Mouse (Mus musculus) heart, embryonic 12.5 days (tissue): ENCODE data around the gene Cdc42se1. TPM values are rescaled to one million over a fixed set of nuclear protein-coding genes. Genes with fewer than 3 reads are reported as not detected.

Source experiments
- ATAC-seq: fragments of 200-750 bp; cut with Nextera tagmentation; 2 replicates; pipeline ENCODE4 v1.8.0; 2017; ENCODE audit warnings: moderate TSS enrichment, moderate library complexity; ENCODE audit not compliant: insufficient number of reproducible peaks, low FRiP score
- H3K27ac ChIP-seq: fragments of 300-500 bp; sonication (generic); 2 replicates; pipeline ENCODE4 v1.5.1; 2016; ENCODE audit warnings: mild to moderate bottlenecking, moderate library complexity; ENCODE audit not compliant: poor library complexity, severe bottlenecking
- H3K27me3 ChIP-seq: fragments of 300-500 bp; sonication (generic); replicated peaks from 2 replicates; pipeline ENCODE4 v1.6.1; 2016; ENCODE audit warnings: mild to moderate bottlenecking, moderate library complexity
- H3K36me3 ChIP-seq: fragments of 300-500 bp; sonication (generic); 2 replicates; pipeline ENCODE4 v1.6.1; 2016; ENCODE audit warnings: mild to moderate bottlenecking, moderate library complexity
- H3K4me1 ChIP-seq: fragments of 300-500 bp; sonication (generic); replicated peaks from 2 replicates; pipeline ENCODE4 v1.6.1; 2016; ENCODE audit warnings: mild to moderate bottlenecking
- H3K4me2 ChIP-seq: fragments of 300-500 bp; sonication (generic); 2 replicates; pipeline ENCODE4 v1.6.1; 2016; ENCODE audit warnings: mild to moderate bottlenecking, moderate library complexity
- H3K4me3 ChIP-seq: fragments of 300-500 bp; sonication (generic); 2 replicates; pipeline ENCODE4 v1.5.1; 2016; ENCODE audit warnings: mild to moderate bottlenecking
- H3K9ac ChIP-seq: fragments of 300-500 bp; sonication (generic); 2 replicates; pipeline ENCODE4 v1.6.1; 2016; ENCODE audit warnings: mild to moderate bottlenecking, moderate library complexity
- H3K9me3 ChIP-seq: fragments of 300-500 bp; sonication (generic); replicated peaks from 2 replicates; pipeline ENCODE4 v1.6.1; 2016; ENCODE audit warnings: mild to moderate bottlenecking, moderate library complexity
- WGBS: fragments of 180-500 bp; shearing (Covaris S2); methylation state at CpG from one replicate; pipeline ENCODE4 v1.1.7; 2016; 5-methylcytosine and 5-hydroxymethylcytosine counted together
- polyA plus RNA-seq: library from polyadenylated mRNA; unstranded; fragments of >200 nt; fragmentation: Nextera tagmentation; extraction: Ambion mirVana; gene quantifications from 2 replicates; pipeline ENCODE4 v1.2.1, GENCODE M21; 2016

Gene Cdc42se1
- polyA plus RNA-seq, 1 experiment from 2014 or later: 62.1 TPM

GRCm38 (mm10) chr3:95256931-95257330 lies 28.4 kb downstream of the Cdc42se1 start:
- WGBS: 80% methylated on average over 5 of the region's 5 CpGs
- no peaks in the 10 kb centered on the region for H3K9me3 ChIP-seq

GRCm38 (mm10) chr3:95261975-95262374 lies 33.4 kb downstream of the Cdc42se1 start:
- peaks cover 81% of the 10 kb centered on the region for H3K36me3 ChIP-seq
- WGBS: 88% methylated on average over 4 of the region's 4 CpGs
- no peak overlapping the region for H3K9ac ChIP-seq
- no peak overlapping the region for H3K4me3 ChIP-seq
- H3K4me1 ChIP-seq: peaks cover 8% of the 10 kb centered on the region; the same call in 1 of the 2 replicates
- H3K9me3 ChIP-seq: peaks cover 2% of the 10 kb centered on the region; the same call in 1 of the 2 replicates
- ATAC-seq: no peak
- H3K4me2 ChIP-seq: no peak overlapping the region
- H3K27ac ChIP-seq: no peak overlapping the region
- no peaks in the 10 kb centered on the region for H3K27me3 ChIP-seq

More at GRCm38 (mm10) chr3:95256931-95257330, 28.4 kb downstream of the Cdc42se1 start:
- Histone ChIP-seq H3K4me2 (no peak overlapping the region), H3K4me3 (no peak overlapping the region), H3K27me3 (no peaks in the 10 kb centered on the region), H3K4me1 (no peaks in the 10 kb centered on the region), H3K27ac (no peak overlapping the region), H3K36me3 (peaks cover 92% of the 10 kb centered on the region), H3K9ac (no peak overlapping the region)
- no peak for ATAC-seq

- H3K9ac ChIP-seq: no peak overlapping the region
- no peak overlapping the region for H3K27ac ChIP-seq
- ATAC-seq: 0 out of 2 replicates have a peak, but pooled peaks have one; percentile 36
- peaks cover 82% of the 10 kb centered on the region for H3K36me3 ChIP-seq
- 46% methylated on average over 11 of the region's 11 CpGs for WGBS
- peaks cover 8% of the 10 kb centered on the region; the same call in 1 of the 2 replicates for H3K4me1 ChIP-seq
- no peaks in the 10 kb centered on the region for H3K27me3 ChIP-seq
- no peak overlapping the region for H3K4me2 ChIP-seq
- H3K4me3 ChIP-seq: no peak overlapping the region
- H3K9me3 ChIP-seq: peaks cover 4% of the 10 kb centered on the region; the same call in 1 of the 2 replicates
Measured at GRCm38 (mm10) chr3:95263089-95263739, 34.7 kb downstream of the Cdc42se1 start.

GRCm38 (mm10) chr3:95264724-95265123 lies 36.2 kb downstream of the Cdc42se1 start:
- no peak for ATAC-seq
- H3K4me3 ChIP-seq: no peak overlapping the region
- WGBS: 78% methylated on average over 1 of the region's 1 CpGs
- peaks cover 4% of the 10 kb centered on the region; the same call in 1 of the 2 replicates for H3K9me3 ChIP-seq
- no peak overlapping the region for H3K27ac ChIP-seq
- no peak overlapping the region for H3K4me2 ChIP-seq
- no peak overlapping the region for H3K9ac ChIP-seq
- H3K4me1 ChIP-seq: peaks cover 11% of the 10 kb centered on the region
- peaks cover 77% of the 10 kb centered on the region for H3K36me3 ChIP-seq
- no peaks in the 10 kb centered on the region for H3K27me3 ChIP-seq

GRCm38 (mm10) chr3:95266052-95266451 lies 37.5 kb downstream of the Cdc42se1 start:
- 95% methylated on average over 3 of the region's 3 CpGs for WGBS
- no peak overlapping the region for H3K27ac ChIP-seq
- H3K4me1 ChIP-seq: peaks cover 19% of the 10 kb centered on the region
- no peak overlapping the region for H3K9ac ChIP-seq
- H3K27me3 ChIP-seq: no peaks in the 10 kb centered on the region
- H3K9me3 ChIP-seq: peaks cover 4% of the 10 kb centered on the region; the same call in 1 of the 2 replicates
- H3K36me3 ChIP-seq: peaks cover 68% of the 10 kb centered on the region
- no peak overlapping the region for H3K4me2 ChIP-seq
- ATAC-seq: no peak
- no peak overlapping the region for H3K4me3 ChIP-seq

GRCm38 (mm10) chr3:95267855-95268254 lies 39.3 kb downstream of the Cdc42se1 start:
- Histone ChIP-seq H3K4me2 (no peak overlapping the region), H3K27me3 (no peaks in the 10 kb centered on the region), H3K9ac (no peak overlapping the region), H3K4me1 (peaks cover 23% of the 10 kb centered on the region), H3K9me3 (peaks cover 4% of the 10 kb centered on the region; the same call in 1 of the 2 replicates), H3K36me3 (peaks cover 58% of the 10 kb centered on the region), H3K4me3 (no peak overlapping the region), H3K27ac (no peak overlapping the region)
- no peak for ATAC-seq

- no peak for ATAC-seq
- H3K4me1 ChIP-seq: peaks cover 30% of the 10 kb centered on the region
- H3K27ac ChIP-seq: no peak overlapping the region
- H3K36me3 ChIP-seq: peaks cover 47% of the 10 kb centered on the region
- 70% methylated on average over 5 of the region's 5 CpGs for WGBS
- no peak overlapping the region for H3K9ac ChIP-seq
- H3K27me3 ChIP-seq: no peaks in the 10 kb centered on the region
- no peak overlapping the region for H3K4me3 ChIP-seq
- H3K4me2 ChIP-seq: no peak overlapping the region
- peaks cover 4% of the 10 kb centered on the region; the same call in 1 of the 2 replicates for H3K9me3 ChIP-seq
Measured at GRCm38 (mm10) chr3:95269789-95270188, 41.3 kb downstream of the Cdc42se1 start.

- Histone ChIP-seq H3K27ac (no peak overlapping the region), H3K9ac (no peak overlapping the region), H3K9me3 (peaks cover 4% of the 10 kb centered on the region; the same call in 1 of the 2 replicates), H3K36me3 (peaks cover 43% of the 10 kb centered on the region), H3K4me2 (no peak overlapping the region), H3K4me3 (no peak overlapping the region), H3K27me3 (no peaks in the 10 kb centered on the region), H3K4me1 (peaks cover 39% of the 10 kb centered on the region)
- WGBS: 75% methylated on average over 12 of the region's 12 CpGs
- no peak for ATAC-seq
Measured at GRCm38 (mm10) chr3:95270766-95271364, 42.3 kb downstream of the Cdc42se1 start.

- WGBS: 87% methylated on average over 5 of the region's 5 CpGs
- peaks cover 20% of the 10 kb centered on the region for H3K36me3 ChIP-seq
- H3K4me3 ChIP-seq: no peak overlapping the region
- H3K27ac ChIP-seq: 0 out of 2 replicates have a peak overlapping the region, but pooled peaks have one; percentile 6
- H3K4me1 ChIP-seq: peaks cover 55% of the 10 kb centered on the region
- no peak overlapping the region for H3K9ac ChIP-seq
- ATAC-seq: 0 out of 2 replicates have a peak, but pooled peaks have one; percentile 28
- no peaks in the 10 kb centered on the region for H3K9me3 ChIP-seq
- no peaks in the 10 kb centered on the region for H3K27me3 ChIP-seq
- no peak overlapping the region for H3K4me2 ChIP-seq
Measured at GRCm38 (mm10) chr3:95273471-95273870, 44.9 kb downstream of the Cdc42se1 start.

- 92% methylated on average over 4 of the region's 4 CpGs for WGBS
- ATAC-seq: no peak
- no peak overlapping the region for H3K4me2 ChIP-seq
- no peaks in the 10 kb centered on the region for H3K9me3 ChIP-seq
- H3K27ac ChIP-seq: no peak overlapping the region
- H3K4me3 ChIP-seq: no peak overlapping the region
- peaks cover 15% of the 10 kb centered on the region for H3K36me3 ChIP-seq
- no peak overlapping the region for H3K9ac ChIP-seq
- H3K4me1 ChIP-seq: peaks cover 55% of the 10 kb centered on the region
- H3K27me3 ChIP-seq: no peaks in the 10 kb centered on the region
Measured at GRCm38 (mm10) chr3:95274453-95274852, 45.9 kb downstream of the Cdc42se1 start.

GRCm38 (mm10) chr3:95275161-95275560 lies 46.6 kb downstream of the Cdc42se1 start:
- peaks cover 48% of the 10 kb centered on the region for H3K4me1 ChIP-seq
- no peak overlapping the region for H3K4me2 ChIP-seq
- peak overlapping the region; percentile 1 for H3K27ac ChIP-seq
- no peak for ATAC-seq
- no peak overlapping the region for H3K9ac ChIP-seq
- H3K27me3 ChIP-seq: no peaks in the 10 kb centered on the region
- H3K9me3 ChIP-seq: no peaks in the 10 kb centered on the region
- H3K4me3 ChIP-seq: no peak overlapping the region
- WGBS: 64% methylated on average over 6 of the region's 6 CpGs
- H3K36me3 ChIP-seq: peaks cover 12% of the 10 kb centered on the region
